Mouse (Mus musculus): ENCODE results near the gene Hnf4a. TPM values are rescaled to one million over a fixed set of nuclear protein-coding genes. Genes with fewer than 3 reads are reported as not detected.

Gene Hnf4a
- total and polyA plus RNA-seq, 3 experiments, result 0.39 to 1.1 TPM; not detected in 1

DNA sequence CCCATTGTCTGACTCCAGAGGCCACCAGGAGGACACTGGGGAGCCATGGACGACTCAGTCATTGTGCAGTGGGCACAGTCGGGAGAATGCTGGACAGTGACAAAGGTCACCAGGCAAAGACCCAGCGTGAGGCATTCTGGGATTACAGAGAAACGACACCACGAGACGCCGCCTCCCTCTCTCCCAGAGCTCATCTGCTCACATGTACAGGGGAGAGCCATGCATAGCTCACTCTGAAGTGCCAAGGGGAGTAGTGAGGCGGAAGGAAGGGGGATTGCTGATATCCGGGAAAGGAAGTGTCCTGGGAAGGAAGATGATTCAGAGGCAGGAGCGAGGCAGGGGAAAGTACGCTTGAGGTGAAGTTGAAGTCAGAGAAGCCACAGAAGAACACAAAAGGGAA is 68.6 kb downstream of the Hnf4a start:
- Histone ChIP-seq H3K36me3 (ENCODE audit: control insufficient read depth in 1 of 2, insufficient read depth in 2 of 2, low read length in 2 of 2) (no peaks in the 10 kb centered on the region), H3K4me1 (ENCODE audit: control insufficient read depth in 1 of 2, insufficient read depth in 2 of 2, low read length in 2 of 2) (no peaks in the 10 kb centered on the region), H3K27me3 (ENCODE audit: control insufficient read depth in 1 of 2, insufficient read depth in 2 of 2, low read length in 2 of 2) (peaks cover 11 to 12% of the 10 kb centered on the region in 2 experiments; a peak in 3 of 4 replicates), H3K27ac (ENCODE audit: control insufficient read depth, low read depth, low read length) (no peak overlapping the region), H3K4me3 (ENCODE audit: control insufficient read depth in 1 of 2, insufficient read depth in 1 of 2, low read depth in 2 of 2, low read length in 2 of 2) (no peak overlapping the region), H3K9me3 (replicated peaks; ENCODE audit: insufficient read depth, low read length) (no peaks in the 10 kb centered on the region), H3K79me2 (ENCODE audit: control insufficient read depth, insufficient read depth, low read length, poor library complexity) (no peaks in the 10 kb centered on the region), H3K9ac (ENCODE audit: control insufficient read depth, low read depth, low read length, poor library complexity, severe bottlenecking) (no peak overlapping the region)
- no peak for DNase-seq (ENCODE audit: low read depth, low spot score)
- TF ChIP-seq MYC (IDR thresholded peaks at IDR 0.05; ENCODE audit: low read depth, low read length), result no peak
- no peak for TF ChIP-seq SMC3 (IDR thresholded peaks at IDR 0.05; ENCODE audit: low read depth, low read length)
- TF ChIP-seq MXI1 (IDR thresholded peaks at IDR 0.05; ENCODE audit: low read depth, low read length), result no peak
- TF ChIP-seq KAT2A (conservative IDR thresholded peaks at IDR 0.05; ENCODE audit: low read depth, low read length), result no peak
- TF ChIP-seq CTCF (IDR thresholded peaks at IDR 0.05 in 2 of 3, conservative IDR thresholded peaks at IDR 0.05 in 1 of 3; ENCODE audit: control insufficient read depth in 1 of 3, insufficient read depth in 1 of 3, low read depth in 2 of 3, low read length in 3 of 3, poor library complexity in 1 of 3, severe bottlenecking in 1 of 3), result no peak

DNA sequence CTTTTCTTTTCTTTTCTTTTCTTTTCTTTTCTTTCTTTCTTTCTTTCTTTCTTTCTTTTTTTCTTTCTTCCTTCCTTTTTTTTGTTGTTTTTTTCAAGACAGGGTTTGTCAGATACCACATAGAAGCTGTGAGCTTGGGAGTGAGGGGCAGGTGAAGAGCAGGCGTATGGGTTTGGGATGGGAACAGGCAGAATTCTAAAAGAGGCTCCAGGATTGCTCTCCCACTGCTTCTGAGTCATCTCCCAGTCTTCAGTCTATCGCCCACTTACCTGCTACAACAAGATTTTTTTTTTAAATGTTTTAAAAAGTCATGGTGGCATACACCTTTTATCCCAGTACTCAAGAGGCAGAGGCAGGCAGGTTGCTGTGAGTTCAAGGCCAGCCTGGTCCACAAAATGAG is 71.4 kb downstream of the Hnf4a start:
- no peak overlapping the region for H3K4me3 ChIP-seq (ENCODE audit: control insufficient read depth in 1 of 2, insufficient read depth in 1 of 2, low read depth in 2 of 2, low read length in 2 of 2)
- TF ChIP-seq POLR2AphosphoS2 (IDR thresholded peaks at IDR 0.05; ENCODE audit: low read length) (no peak), RCOR1 (IDR thresholded peaks at IDR 0.05; ENCODE audit: low read depth, low read length) (no peak), RAD21 (IDR thresholded peaks at IDR 0.05; ENCODE audit: low read depth, low read length) (no peak), TBP (IDR thresholded peaks at IDR 0.05; ENCODE audit: low read depth, low read length) (no peak), MEF2A (IDR thresholded peaks at IDR 0.05; ENCODE audit: extremely low read depth, insufficient replicate concordance, low read depth, low read length, poor library complexity, severe bottlenecking) (no peak), NELFE (IDR thresholded peaks at IDR 0.05; ENCODE audit: low read depth, low read length) (no peak), USF2 (IDR thresholded peaks at IDR 0.05; ENCODE audit: borderline replicate concordance in 1 of 2, insufficient read depth in 1 of 2, low read depth in 1 of 2, low read length in 2 of 2) (no peak), EP300 (IDR thresholded peaks at IDR 0.05; ENCODE audit: low read depth in 1 of 2, low read length in 2 of 2) (no peak), MXI1 (IDR thresholded peaks at IDR 0.05; ENCODE audit: low read depth, low read length) (no peak), MAZ (IDR thresholded peaks at IDR 0.05; ENCODE audit: low read depth, low read length) (no peak), POLR2AphosphoS5 (IDR thresholded peaks at IDR 0.05; ENCODE audit: borderline replicate concordance, low read depth, low read length) (no peak), SMC3 (IDR thresholded peaks at IDR 0.05; ENCODE audit: low read depth, low read length) (no peak), JUND (IDR thresholded peaks at IDR 0.05; ENCODE audit: low read depth, low read length) (no peak), CHD2 (IDR thresholded peaks at IDR 0.05; ENCODE audit: low read length) (no peak), MAFK (IDR thresholded peaks at IDR 0.05; ENCODE audit: borderline replicate concordance, low read depth, low read length) (no peak), HCFC1 (IDR thresholded peaks at IDR 0.05; ENCODE audit: low read depth, low read length) (no peak), ZNF384 (IDR thresholded peaks at IDR 0.05; ENCODE audit: low read depth, low read length) (no peak), MAX (IDR thresholded peaks at IDR 0.05; ENCODE audit: low read length) (no peak), GABPA (IDR thresholded peaks at IDR 0.05; ENCODE audit: low read depth, low read length) (no peak), USF1 (IDR thresholded peaks at IDR 0.05; ENCODE audit: low read depth, low read length) (no peak)
- H3K27ac ChIP-seq (ENCODE audit: control insufficient read depth, low read depth, low read length), result no peak overlapping the region
- no peak for DNase-seq (ENCODE audit: low read depth, low spot score)
- H3K9ac ChIP-seq (ENCODE audit: control insufficient read depth, low read depth, low read length, poor library complexity, severe bottlenecking), result no peak overlapping the region
- H3K9me3 ChIP-seq (replicated peaks; ENCODE audit: insufficient read depth, low read length), result no peaks in the 10 kb centered on the region
- no peaks in the 10 kb centered on the region for H3K79me2 ChIP-seq (ENCODE audit: control insufficient read depth, insufficient read depth, low read length, poor library complexity)
- H3K4me1 ChIP-seq (ENCODE audit: control insufficient read depth in 1 of 2, insufficient read depth in 2 of 2, low read length in 2 of 2), result no peaks in the 10 kb centered on the region
- no peaks in the 10 kb centered on the region for H3K36me3 ChIP-seq (ENCODE audit: control insufficient read depth in 1 of 2, insufficient read depth in 2 of 2, low read length in 2 of 2)
- peaks cover 8 to 12% of the 10 kb centered on the region in 2 experiments; a peak in 3 of 4 replicates for H3K27me3 ChIP-seq (ENCODE audit: control insufficient read depth in 1 of 2, insufficient read depth in 2 of 2, low read length in 2 of 2)

All from MEL (cell line).